Mouse (Mus musculus): ENCODE results near the gene Shox2. TPM values are rescaled to one million over a fixed set of nuclear protein-coding genes. Genes with fewer than 3 reads are reported as not detected.
A peak's percentile ranks its signal among the peaks of the same experiment; 100 is the strongest.

Gene Shox2
- polyA plus RNA-seq (2014; fragmentation: Nextera tagmentation; extraction: Ambion mirVana), result 5.2 and 6.8 TPM in 2 replicates

DNA sequence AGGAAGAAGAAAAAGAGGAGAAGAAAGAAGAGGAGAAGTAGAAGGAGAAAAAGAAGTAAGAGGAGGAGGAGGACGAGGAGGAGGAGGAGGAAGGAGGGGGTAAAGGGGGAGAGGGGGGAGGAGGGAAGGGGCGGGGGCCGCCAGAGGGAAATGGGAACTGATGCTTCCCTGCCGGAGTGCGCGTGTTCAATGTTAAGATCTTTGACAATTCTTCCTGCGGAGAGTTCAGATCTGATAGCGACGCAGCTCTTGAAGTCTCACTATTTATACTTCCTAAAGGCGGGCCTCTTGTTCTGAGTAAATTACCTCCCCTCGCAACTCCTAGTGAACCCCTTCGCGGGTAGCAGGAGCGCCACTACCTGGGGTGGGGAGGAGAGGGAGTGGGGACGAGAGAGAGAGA is at the start of gene Shox2:
Gene Shox2 (minus strand): TSS at position 66 of the 400 bp plus-strand sequence.
- H3K4me3 ChIP-seq (ENCODE audit: low read depth, low read length), result peak within 1 kb of the TSS; percentile 38
- H3K36me3 ChIP-seq (ENCODE audit: control insufficient read depth, insufficient read depth, low read length), result no peaks in the 10 kb centered on the region
- under 1% methylated on average over 15 of the region's 15 CpGs for WGBS
- 0 out of 2 replicates have a peak within 1 kb of the TSS, but pooled peaks have one; percentile 21 for H3K27ac ChIP-seq (ENCODE audit: low read depth, low read length)
- H3K4me2 ChIP-seq (ENCODE audit: low read length), result peak within 1 kb of the TSS; percentile 59
- ATAC-seq (no peak), DNase-seq (ENCODE audit: low spot score) (no peak)
- H3K9ac ChIP-seq (ENCODE audit: low read length), result peak within 1 kb of the TSS; percentile 48; the same call in 1 of the 2 replicates
- no peaks in the 10 kb centered on the region for H3K9me3 ChIP-seq (replicated peaks; ENCODE audit: control insufficient read depth, low read length)
- no peaks in the 10 kb centered on the region; the same call in 1 of the 2 replicates for H3K4me1 ChIP-seq (ENCODE audit: control insufficient read depth, insufficient read depth, low read length)
- peaks cover 66% of the 10 kb centered on the region for H3K27me3 ChIP-seq (replicated peaks; ENCODE audit: control insufficient read depth, insufficient read depth, low read length)

- no peak overlapping the region for H3K4me3 ChIP-seq (ENCODE audit: low read depth, low read length)
- no peak overlapping the region for H3K9ac ChIP-seq (ENCODE audit: low read length)
- ATAC-seq (no peak), DNase-seq (ENCODE audit: low spot score) (no peak)
- peaks cover 14% of the 10 kb centered on the region; the same call in 1 of the 2 replicates for H3K36me3 ChIP-seq (ENCODE audit: control insufficient read depth, insufficient read depth, low read length)
- H3K9me3 ChIP-seq (replicated peaks; ENCODE audit: control insufficient read depth, low read length), result no peaks in the 10 kb centered on the region
- 95% methylated on average over 1 of the region's 1 CpGs for WGBS
- H3K4me1 ChIP-seq (ENCODE audit: control insufficient read depth, insufficient read depth, low read length), result no peaks in the 10 kb centered on the region
- no peak overlapping the region for H3K27ac ChIP-seq (ENCODE audit: low read depth, low read length)
- no peak overlapping the region for H3K4me2 ChIP-seq (ENCODE audit: low read length)
- no peaks in the 10 kb centered on the region for H3K27me3 ChIP-seq (replicated peaks; ENCODE audit: control insufficient read depth, insufficient read depth, low read length)
Observed at GRCm38 (mm10) chr3:66996820-66997219, 15.2 kb upstream of the Shox2 start.

DNA sequence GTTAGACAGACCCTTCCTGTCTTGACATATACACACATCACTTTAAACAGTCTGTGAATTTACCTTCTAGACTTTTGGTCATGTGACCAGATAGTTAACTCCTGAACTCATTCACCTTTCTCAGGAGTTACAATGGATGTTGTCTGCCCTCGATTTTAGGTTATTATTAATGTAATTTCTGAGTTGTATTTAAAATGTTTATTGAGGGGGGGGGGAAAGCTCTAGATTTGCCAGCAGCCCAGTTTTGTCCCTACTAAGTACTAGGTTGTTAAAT is 4.7 kb upstream of the Shox2 start:
- Histone ChIP-seq H3K27me3 (replicated peaks; ENCODE audit: control insufficient read depth, insufficient read depth, low read length) (peaks cover 23% of the 10 kb centered on the region), H3K9ac (ENCODE audit: low read length) (peak overlapping the region; percentile 80), H3K9me3 (replicated peaks; ENCODE audit: control insufficient read depth, low read length) (no peaks in the 10 kb centered on the region), H3K27ac (ENCODE audit: low read depth, low read length) (no peak overlapping the region), H3K4me1 (ENCODE audit: control insufficient read depth, insufficient read depth, low read length) (no peaks in the 10 kb centered on the region; the same call in 1 of the 2 replicates), H3K4me2 (ENCODE audit: low read length) (peak overlapping the region; percentile 65), H3K4me3 (ENCODE audit: low read depth, low read length) (peak overlapping the region; percentile 71), H3K36me3 (ENCODE audit: control insufficient read depth, insufficient read depth, low read length) (no peaks in the 10 kb centered on the region)
- 11% methylated on average over 1 of the region's 1 CpGs for WGBS
- DNase-seq (ENCODE audit: low spot score), result no peak
- no peak for ATAC-seq

- peak overlapping the region; percentile 65 for H3K4me2 ChIP-seq (ENCODE audit: low read length)
- no peaks in the 10 kb centered on the region; the same call in 1 of the 2 replicates for H3K4me1 ChIP-seq (ENCODE audit: control insufficient read depth, insufficient read depth, low read length)
- H3K9ac ChIP-seq (ENCODE audit: low read length), result peak overlapping the region; percentile 80
- peak; percentile 95 for ATAC-seq
- peaks cover 28% of the 10 kb centered on the region for H3K27me3 ChIP-seq (replicated peaks; ENCODE audit: control insufficient read depth, insufficient read depth, low read length)
- H3K9me3 ChIP-seq (replicated peaks; ENCODE audit: control insufficient read depth, low read length), result no peaks in the 10 kb centered on the region
- peak overlapping the region; percentile 71 for H3K4me3 ChIP-seq (ENCODE audit: low read depth, low read length)
- no peaks in the 10 kb centered on the region for H3K36me3 ChIP-seq (ENCODE audit: control insufficient read depth, insufficient read depth, low read length)
- H3K27ac ChIP-seq (ENCODE audit: low read depth, low read length), result no peak overlapping the region
- under 1% methylated on average over 47 of the region's 60 CpGs for WGBS
- DNase-seq (ENCODE audit: low spot score), result peak; percentile 93
Observed at GRCm38 (mm10) chr3:66985539-66986286, 4.1 kb upstream of the Shox2 start.

GRCm38 (mm10) chr3:66983481-66983880 is 1.9 kb upstream of the Shox2 start:
- H3K4me2 ChIP-seq (ENCODE audit: low read length), result no peak overlapping the region
- H3K9me3 ChIP-seq (replicated peaks; ENCODE audit: control insufficient read depth, low read length), result no peaks in the 10 kb centered on the region
- H3K9ac ChIP-seq (ENCODE audit: low read length), result no peak overlapping the region
- H3K27ac ChIP-seq (ENCODE audit: low read depth, low read length), result no peak overlapping the region
- ATAC-seq (no peak), DNase-seq (ENCODE audit: low spot score) (no peak)
- WGBS, result 19% methylated on average over 3 of the region's 3 CpGs
- H3K4me1 ChIP-seq (ENCODE audit: control insufficient read depth, insufficient read depth, low read length), result no peaks in the 10 kb centered on the region; the same call in 1 of the 2 replicates
- no peaks in the 10 kb centered on the region for H3K36me3 ChIP-seq (ENCODE audit: control insufficient read depth, insufficient read depth, low read length)
- H3K4me3 ChIP-seq (ENCODE audit: low read depth, low read length), result no peak overlapping the region
- peaks cover 49% of the 10 kb centered on the region for H3K27me3 ChIP-seq (replicated peaks; ENCODE audit: control insufficient read depth, insufficient read depth, low read length)

- H3K36me3 ChIP-seq (ENCODE audit: control insufficient read depth, insufficient read depth, low read length), result no peaks in the 10 kb centered on the region
- no peaks in the 10 kb centered on the region; the same call in 1 of the 2 replicates for H3K4me1 ChIP-seq (ENCODE audit: control insufficient read depth, insufficient read depth, low read length)
- ATAC-seq, result no peak
- H3K9ac ChIP-seq (ENCODE audit: low read length), result no peak overlapping the region
- H3K4me2 ChIP-seq (ENCODE audit: low read length), result peak overlapping the region; percentile 33
- peaks cover 60% of the 10 kb centered on the region for H3K27me3 ChIP-seq (replicated peaks; ENCODE audit: control insufficient read depth, insufficient read depth, low read length)
- DNase-seq (ENCODE audit: low spot score), result no peak
- H3K9me3 ChIP-seq (replicated peaks; ENCODE audit: control insufficient read depth, low read length), result no peaks in the 10 kb centered on the region
- WGBS, result under 1% methylated on average over 29 of the region's 29 CpGs
- H3K27ac ChIP-seq (ENCODE audit: low read depth, low read length), result no peak overlapping the region
- peak overlapping the region; percentile 38 for H3K4me3 ChIP-seq (ENCODE audit: low read depth, low read length)
Observed at GRCm38 (mm10) chr3:66982181-66982911, 775 bp upstream of the Shox2 start.

GRCm38 (mm10) chr3:66981101-66981661 is 390 bp downstream of the Shox2 start, which contains the start of gene Rsrc1:
Rsrc1 (plus strand) TSS chr3:66981390.
- Histone ChIP-seq H3K27me3 (replicated peaks; ENCODE audit: control insufficient read depth, insufficient read depth, low read length) (peaks cover 70% of the 10 kb centered on the region), H3K4me2 (ENCODE audit: low read length) (peak within 1 kb of the TSS; percentile 59), H3K4me1 (ENCODE audit: control insufficient read depth, insufficient read depth, low read length) (no peaks in the 10 kb centered on the region; the same call in 1 of the 2 replicates), H3K36me3 (ENCODE audit: control insufficient read depth, insufficient read depth, low read length) (no peaks in the 10 kb centered on the region), H3K4me3 (ENCODE audit: low read depth, low read length) (peak within 1 kb of the TSS; percentile 38), H3K9me3 (replicated peaks; ENCODE audit: control insufficient read depth, low read length) (no peaks in the 10 kb centered on the region), H3K9ac (ENCODE audit: low read length) (peak within 1 kb of the TSS; percentile 48; the same call in 1 of the 2 replicates), H3K27ac (ENCODE audit: low read depth, low read length) (0 out of 2 replicates have a peak within 1 kb of the TSS, but pooled peaks have one; percentile 21)
- ATAC-seq, result peak; percentile 18; the same call in 1 of the 2 replicates
- no peak for DNase-seq (ENCODE audit: low spot score)
- under 1% methylated on average over 49 of the region's 62 CpGs for WGBS

- Histone ChIP-seq H3K27me3 (replicated peaks; ENCODE audit: control insufficient read depth, insufficient read depth, low read length) (peaks cover 75% of the 10 kb centered on the region), H3K4me1 (ENCODE audit: control insufficient read depth, insufficient read depth, low read length) (no peaks in the 10 kb centered on the region; the same call in 1 of the 2 replicates), H3K4me2 (ENCODE audit: low read length) (peak overlapping the region; percentile 59), H3K36me3 (ENCODE audit: control insufficient read depth, insufficient read depth, low read length) (no peaks in the 10 kb centered on the region), H3K9me3 (replicated peaks; ENCODE audit: control insufficient read depth, low read length) (no peaks in the 10 kb centered on the region), H3K27ac (ENCODE audit: low read depth, low read length) (no peak overlapping the region), H3K9ac (ENCODE audit: low read length) (no peak overlapping the region), H3K4me3 (ENCODE audit: low read depth, low read length) (peak overlapping the region; percentile 38)
- DNase-seq (ENCODE audit: low spot score) (no peak), ATAC-seq (peak; percentile 0; the same call in 1 of the 2 replicates)
- WGBS, result 2% methylated on average over 29 of the region's 29 CpGs
Observed at GRCm38 (mm10) chr3:66980111-66980975, 1.2 kb downstream of the Shox2 start.
